Mouse (Mus musculus): ENCODE results near the gene Gm9803. TPM values are rescaled to one million over a fixed set of nuclear protein-coding genes. Genes with fewer than 3 reads are reported as not detected.
"Not testable (repeated sequence)": the region's sequence is repeated elsewhere in the genome, so short reads cannot be mapped to it uniquely, and the experiment has no call there.

The Gm9803 gene
- polyA plus RNA-seq (2012; rRNA removed): 44.3 and 73.8 TPM in 2 replicates

DNA sequence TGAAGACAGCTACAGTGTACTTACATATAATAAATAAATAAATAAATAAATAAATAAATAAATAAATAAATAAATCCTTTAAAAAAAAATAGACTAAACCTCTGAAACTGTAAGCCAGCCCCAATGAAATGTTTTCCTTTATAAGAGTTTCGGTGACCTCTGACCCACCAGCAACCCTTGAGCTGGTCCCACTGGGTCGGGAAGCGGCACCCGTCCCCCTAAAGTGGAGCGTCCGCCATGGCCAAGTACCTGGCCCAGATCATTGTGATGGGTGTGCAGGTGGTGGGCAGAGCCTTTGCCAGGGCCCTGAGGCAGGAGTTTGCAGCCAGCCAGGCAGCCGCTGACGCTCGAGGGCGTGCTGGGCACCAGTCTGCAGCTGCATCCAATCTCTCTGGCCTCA, at the start of gene Gm9803:
Gm9803 (plus strand) TSS at position 154 of the 400 bp plus-strand sequence.
- 97% methylated on average over 10 of the region's 10 CpGs for WGBS
- not testable (repeated sequence) for H3K4me3 ChIP-seq (replicated peaks; ENCODE audit: extremely low read depth, low read depth, low read length); H3K4me1 ChIP-seq (ENCODE audit: control insufficient read depth, insufficient read depth, low read length); DNase-seq

DNA sequence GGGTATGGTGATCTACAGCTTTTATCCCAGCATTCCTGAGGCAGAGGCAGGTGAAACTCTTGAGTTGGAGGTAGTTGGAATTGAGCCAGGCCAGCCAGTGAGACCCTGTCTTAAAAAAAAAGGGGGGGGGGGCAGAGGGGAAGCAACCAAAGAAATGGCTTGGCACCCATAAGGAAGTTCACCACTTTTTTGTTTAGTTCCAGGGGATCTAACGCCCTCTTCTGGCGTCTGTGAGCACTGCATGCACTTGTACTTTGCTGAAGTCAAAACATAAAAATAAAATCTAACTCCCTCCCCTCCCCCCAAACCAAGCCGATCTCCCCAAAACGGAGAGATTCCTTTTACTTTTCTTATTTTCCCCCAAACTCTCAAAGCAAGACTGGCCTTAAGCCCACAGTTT, 48.5 kb upstream of the Gm9803 start:
- DNase-seq: no peak
- Histone ChIP-seq H3K4me1 (ENCODE audit: control insufficient read depth, insufficient read depth, low read length) (peaks cover 3% of the 10 kb centered on the region; the same call in 1 of the 2 replicates), H3K4me3 (replicated peaks; ENCODE audit: extremely low read depth, low read depth, low read length) (no peak overlapping the region)
- 44% methylated on average over 4 of the region's 4 CpGs for WGBS
- peak; percentile 24; the same call in 1 of the 2 replicates for TF ChIP-seq CTCF (IDR thresholded peaks at IDR 0.05; ENCODE audit: insufficient read depth, low read length)
- TF ChIP-seq POLR2A (IDR thresholded peaks at IDR 0.05; ENCODE audit: borderline replicate concordance, extremely low read depth, low read depth, low read length): no peak

DNA sequence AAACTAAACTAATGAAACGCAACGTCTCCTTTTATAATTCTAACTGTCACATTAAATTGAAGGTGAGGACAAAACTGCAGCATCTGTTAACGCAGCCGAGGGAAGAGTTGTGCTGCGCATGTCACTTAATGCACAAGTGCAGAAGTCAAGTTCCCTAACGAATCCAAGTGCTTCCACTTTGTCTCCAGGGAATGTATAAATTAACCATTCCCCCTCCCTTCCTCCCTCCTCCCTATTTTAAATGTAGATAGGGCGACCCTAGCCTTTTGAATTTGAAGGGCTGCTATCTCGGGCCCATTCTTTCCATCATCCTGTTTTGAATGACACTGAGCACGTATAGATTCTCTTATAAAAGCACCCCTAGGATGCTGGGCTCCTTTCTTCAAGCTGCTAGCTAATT, 46.4 kb upstream of the Gm9803 start:
- 50% methylated on average over 9 of the region's 9 CpGs for WGBS
- peak overlapping the region; percentile 39 for H3K4me3 ChIP-seq (replicated peaks; ENCODE audit: extremely low read depth, low read depth, low read length)
- no peak for DNase-seq
- TF ChIP-seq POLR2A (IDR thresholded peaks at IDR 0.05; ENCODE audit: borderline replicate concordance, extremely low read depth, low read depth, low read length) (no peak), CTCF (IDR thresholded peaks at IDR 0.05; ENCODE audit: insufficient read depth, low read length) (no peak)
- H3K4me1 ChIP-seq (ENCODE audit: control insufficient read depth, insufficient read depth, low read length): peaks cover 5% of the 10 kb centered on the region; the same call in 1 of the 2 replicates

DNA sequence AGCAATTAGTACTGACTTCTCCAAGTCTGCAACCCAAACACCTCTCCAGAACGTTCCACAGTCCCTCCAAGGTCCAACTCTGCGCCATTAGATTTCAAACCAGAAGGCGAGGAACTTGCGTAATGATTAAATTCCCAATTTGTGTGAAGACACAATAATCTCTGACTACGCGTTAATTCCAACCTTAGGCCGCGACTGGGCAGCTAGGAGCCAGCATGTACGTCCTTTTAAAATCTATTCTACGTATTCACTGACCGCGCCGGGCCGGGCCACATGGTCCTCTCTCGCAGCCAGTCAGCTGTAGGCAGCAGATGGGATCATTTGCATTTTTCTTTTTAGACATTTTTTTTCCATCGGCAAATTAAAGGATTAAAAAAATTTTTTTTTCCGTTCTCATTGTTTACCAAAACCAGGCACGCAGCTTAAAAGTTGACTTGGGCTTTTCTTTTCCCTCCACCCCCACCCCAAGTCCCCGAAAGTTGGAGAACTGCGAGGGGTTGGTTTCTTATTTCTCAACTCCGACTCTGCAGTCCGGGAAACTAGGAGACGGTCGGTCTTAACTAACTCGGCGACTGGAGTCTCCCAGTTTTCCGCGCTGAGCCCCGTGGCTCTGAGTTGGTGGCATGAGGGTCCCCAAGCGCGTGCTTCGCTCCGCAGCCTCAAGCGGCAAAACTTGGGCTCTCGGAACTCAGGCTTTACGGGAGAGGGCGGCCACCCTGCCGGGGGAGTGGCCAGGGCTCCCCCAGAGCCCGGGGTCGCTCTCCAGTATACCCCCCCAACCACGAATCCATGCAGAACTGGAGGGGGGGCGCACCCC, 45.8 kb upstream of the Gm9803 start:
- Histone ChIP-seq H3K4me1 (ENCODE audit: control insufficient read depth, insufficient read depth, low read length) (peaks cover 5% of the 10 kb centered on the region; the same call in 1 of the 2 replicates), H3K4me3 (replicated peaks; ENCODE audit: extremely low read depth, low read depth, low read length) (peak overlapping the region; percentile 91)
- peak; percentile 42 for DNase-seq
- 3% methylated on average over 41 of the region's 42 CpGs for WGBS
- TF ChIP-seq CTCF (IDR thresholded peaks at IDR 0.05; ENCODE audit: insufficient read depth, low read length): no peak
- no peak for TF ChIP-seq POLR2A (IDR thresholded peaks at IDR 0.05; ENCODE audit: borderline replicate concordance, extremely low read depth, low read depth, low read length)

DNA sequence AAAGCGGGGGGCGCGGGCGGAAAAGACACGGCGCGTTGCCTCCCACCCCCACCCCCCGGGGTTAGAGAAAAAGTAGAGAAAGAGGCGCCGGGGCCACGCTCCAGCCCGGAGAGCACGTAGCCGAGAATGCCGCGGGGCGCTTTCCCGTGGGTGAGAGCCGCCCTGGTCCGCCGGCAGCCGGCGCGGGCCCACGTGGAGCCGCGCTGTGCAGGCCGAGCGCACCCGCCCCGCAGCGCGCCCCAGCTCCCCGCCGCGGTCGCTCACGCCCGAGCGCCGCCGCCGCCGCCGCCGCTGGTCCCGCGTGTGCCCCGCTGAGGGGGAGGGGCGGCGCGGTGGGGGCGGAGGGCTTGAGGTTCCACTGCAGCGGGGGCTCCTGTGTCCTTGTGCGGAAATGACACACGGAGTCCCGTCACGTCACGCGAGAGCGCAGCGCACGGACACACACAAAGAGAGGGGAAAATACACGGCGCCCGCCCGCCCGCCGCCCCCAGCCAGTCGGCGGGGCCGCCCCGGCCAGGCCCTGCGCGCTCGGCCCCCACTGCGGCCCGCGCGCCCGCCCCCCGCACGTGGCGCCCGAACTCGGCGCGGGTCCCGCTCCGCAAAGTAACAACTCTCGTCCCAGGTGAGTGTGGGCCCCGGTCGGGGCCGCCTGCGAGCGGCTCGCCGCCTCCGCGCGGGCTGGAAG, 45.0 kb upstream of the Gm9803 start, which contains the start of gene Bend3:
Bend3 (plus strand) TSS at position 81 of the 685 bp plus-strand sequence.
- under 1% methylated on average over 89 of the region's 101 CpGs for WGBS
- H3K4me1 ChIP-seq (ENCODE audit: control insufficient read depth, insufficient read depth, low read length): peaks cover 8% of the 10 kb centered on the region
- TF ChIP-seq CTCF (IDR thresholded peaks at IDR 0.05; ENCODE audit: insufficient read depth, low read length): no peak
- TF ChIP-seq POLR2A (IDR thresholded peaks at IDR 0.05; ENCODE audit: borderline replicate concordance, extremely low read depth, low read depth, low read length): no peak
- H3K4me3 ChIP-seq (replicated peaks; ENCODE audit: extremely low read depth, low read depth, low read length): peak within 1 kb of the TSS; percentile 91
- DNase-seq: peak; percentile 67

DNA sequence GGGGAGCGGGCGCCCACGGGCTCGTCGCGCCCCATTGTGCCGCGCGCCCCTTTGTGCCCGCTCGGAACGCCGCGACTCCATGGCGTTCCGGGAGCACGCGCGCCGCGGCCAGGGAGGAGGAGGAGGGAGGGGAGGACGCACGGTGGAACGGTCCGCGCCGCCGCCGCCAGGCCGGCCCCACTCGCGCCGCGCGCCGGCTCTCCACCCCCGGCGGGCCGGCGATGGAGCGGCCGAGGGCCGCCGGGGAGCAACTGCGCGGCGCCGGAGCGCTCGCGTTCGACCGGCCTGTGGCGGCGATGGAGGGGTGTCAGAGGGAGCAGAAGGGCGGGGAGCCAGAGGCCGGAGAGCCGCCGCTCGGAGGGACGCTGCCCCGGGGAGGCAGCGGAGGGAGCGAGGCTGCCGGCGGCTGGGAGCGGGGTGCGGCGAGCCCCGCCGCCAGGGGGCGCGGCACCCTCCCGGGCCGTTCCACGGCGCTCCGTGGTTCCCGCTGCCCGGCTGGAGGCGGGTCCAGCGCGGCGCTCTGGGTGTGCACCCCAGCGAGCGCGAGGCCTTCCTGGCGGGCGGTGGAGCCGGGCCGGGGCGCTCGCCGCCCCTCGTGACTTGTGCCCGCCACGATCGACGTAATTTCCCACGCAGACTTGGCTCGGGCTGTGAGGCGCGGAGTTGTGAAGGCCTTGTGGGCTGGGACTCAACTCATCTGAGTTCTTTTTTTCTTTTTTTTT, 44.3 kb upstream of the Gm9803 start:
- TF ChIP-seq CTCF (IDR thresholded peaks at IDR 0.05; ENCODE audit: insufficient read depth, low read length) (no peak), POLR2A (IDR thresholded peaks at IDR 0.05; ENCODE audit: borderline replicate concordance, extremely low read depth, low read depth, low read length) (peak; percentile 55; the same call in 1 of the 2 replicates)
- WGBS: under 1% methylated on average over 98 of the region's 103 CpGs
- peak; percentile 83 for DNase-seq
- peak overlapping the region; percentile 91 for H3K4me3 ChIP-seq (replicated peaks; ENCODE audit: extremely low read depth, low read depth, low read length)
- H3K4me1 ChIP-seq (ENCODE audit: control insufficient read depth, insufficient read depth, low read length): peaks cover 8% of the 10 kb centered on the region

DNA sequence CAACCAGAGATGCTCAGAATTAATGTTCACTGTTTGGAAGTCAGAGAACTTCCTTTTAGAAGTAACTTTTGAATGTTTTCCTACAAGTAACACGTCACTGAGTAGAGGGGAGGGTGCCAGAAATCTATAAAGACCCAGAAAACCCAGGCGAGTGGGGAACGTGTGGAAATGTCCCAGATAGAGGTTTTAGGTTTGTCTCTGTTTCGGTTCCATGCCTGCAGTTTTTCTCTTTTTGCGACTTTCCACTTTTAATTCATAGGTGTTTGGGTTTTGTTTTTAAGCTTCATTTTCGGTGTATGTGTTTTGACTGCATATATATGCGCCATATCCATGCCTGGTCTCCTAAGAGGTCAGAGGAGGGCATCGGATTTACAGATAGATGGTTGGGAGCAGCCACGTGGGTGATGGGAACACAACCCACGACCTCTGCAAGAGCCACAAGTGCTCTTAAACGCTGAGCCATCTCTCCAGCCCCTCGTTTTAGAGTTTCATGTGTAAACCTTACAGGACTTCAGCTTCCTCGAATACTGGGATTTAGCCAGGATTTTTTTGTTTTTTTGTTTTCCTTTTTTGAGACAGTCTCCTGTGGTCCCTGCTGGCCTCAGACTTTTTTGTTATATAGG, 43.5 kb upstream of the Gm9803 start:
- H3K4me3 ChIP-seq (replicated peaks; ENCODE audit: extremely low read depth, low read depth, low read length): peak overlapping the region; percentile 91
- DNase-seq: no peak
- peaks cover 8% of the 10 kb centered on the region for H3K4me1 ChIP-seq (ENCODE audit: control insufficient read depth, insufficient read depth, low read length)
- 22% methylated on average over 13 of the region's 13 CpGs for WGBS
- no peak for TF ChIP-seq POLR2A (IDR thresholded peaks at IDR 0.05; ENCODE audit: borderline replicate concordance, extremely low read depth, low read depth, low read length)

DNA sequence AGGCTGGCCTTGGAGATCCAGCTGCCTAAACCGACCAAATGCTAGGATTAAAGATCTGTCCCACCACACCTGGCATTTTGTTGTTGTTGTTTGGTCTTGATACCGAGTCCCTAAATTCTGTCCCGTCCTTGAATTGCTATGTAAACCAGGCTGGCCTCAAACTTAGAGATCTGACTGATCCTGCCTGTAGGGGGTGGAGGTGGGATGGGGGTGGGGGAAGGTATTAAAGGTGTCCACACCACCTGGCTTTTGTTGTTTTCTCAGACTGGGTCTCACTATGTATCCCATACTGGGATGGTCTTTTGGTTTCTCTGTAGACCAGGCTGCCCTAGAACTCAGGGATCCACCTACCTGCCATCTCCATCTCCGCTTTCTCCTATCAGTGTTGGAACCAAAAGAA, 42.7 kb upstream of the Gm9803 start:
- TF ChIP-seq POLR2A (IDR thresholded peaks at IDR 0.05; ENCODE audit: borderline replicate concordance, extremely low read depth, low read depth, low read length): no peak
- TF ChIP-seq CTCF (IDR thresholded peaks at IDR 0.05; ENCODE audit: insufficient read depth, low read length): no peak
- H3K4me1 ChIP-seq (ENCODE audit: control insufficient read depth, insufficient read depth, low read length): peaks cover 8% of the 10 kb centered on the region
- WGBS: 68% methylated on average over 4 of the region's 4 CpGs
- DNase-seq: no peak
- H3K4me3 ChIP-seq (replicated peaks; ENCODE audit: extremely low read depth, low read depth, low read length): no peak overlapping the region

DNA sequence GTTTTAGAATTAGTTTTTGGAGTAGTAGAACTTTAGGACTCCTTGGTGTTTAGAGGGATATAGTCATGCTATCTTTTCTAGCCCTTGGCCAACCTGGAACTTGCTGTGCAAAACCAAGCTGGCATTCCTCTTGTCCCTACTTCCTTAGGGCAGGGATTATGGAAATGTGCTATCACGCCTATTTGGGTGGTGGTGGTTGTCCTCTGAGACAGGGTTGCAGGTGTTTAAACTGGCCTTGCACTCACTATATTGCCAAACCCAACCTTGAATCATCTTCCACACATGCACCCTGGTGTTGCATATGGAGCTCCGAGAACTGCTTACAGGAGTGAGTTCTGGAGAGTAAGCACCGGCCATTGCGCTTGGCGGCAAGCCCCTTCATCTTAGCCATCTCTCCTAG, 41.9 kb upstream of the Gm9803 start:
- WGBS: 96% methylated on average over 5 of the region's 5 CpGs
- Histone ChIP-seq H3K4me3 (replicated peaks; ENCODE audit: extremely low read depth, low read depth, low read length) (no peak overlapping the region), H3K4me1 (ENCODE audit: control insufficient read depth, insufficient read depth, low read length) (peaks cover 8% of the 10 kb centered on the region)
- no peak for DNase-seq
- TF ChIP-seq POLR2A (IDR thresholded peaks at IDR 0.05; ENCODE audit: borderline replicate concordance, extremely low read depth, low read depth, low read length) (no peak), CTCF (IDR thresholded peaks at IDR 0.05; ENCODE audit: insufficient read depth, low read length) (no peak)
